Mouse (Mus musculus) G1E (cell line): Measurements from ENCODE around the gene Fermt1.

Experiments
- CTCF ChIP-seq: IDR thresholded peaks from 2 replicates; pipeline ENCODE4 v1.5.1; 2012; ENCODE audit warnings: low read depth, low read length, inconsistent platforms, mixed read lengths
- GATA1 ChIP-seq: IDR thresholded peaks from 2 replicates; pipeline ENCODE4 v1.6.1; 2012; ENCODE audit warnings: borderline replicate concordance, low read length, inconsistent platforms, mixed read lengths

DNA sequence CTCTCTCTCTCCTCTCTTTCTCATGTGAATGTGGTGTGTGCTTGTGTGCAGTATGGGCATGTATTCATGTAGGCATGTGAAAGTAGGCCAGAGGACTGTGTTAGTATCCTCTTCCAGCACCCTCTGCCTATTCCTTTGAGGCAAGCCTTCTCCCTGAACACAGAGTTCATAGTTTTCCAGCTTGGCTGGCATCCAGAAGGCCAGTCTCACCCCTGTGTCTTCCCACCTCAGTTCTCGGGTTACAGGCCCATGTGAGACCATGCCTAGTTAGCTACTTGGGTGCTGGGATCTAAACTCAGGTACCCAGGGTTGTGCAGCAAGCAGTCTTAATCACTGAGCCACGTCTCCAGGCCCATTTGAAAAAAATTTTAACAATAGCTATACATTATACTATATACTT lies 17.8 kb downstream of the Fermt1 start:
- TF ChIP-seq CTCF (no peak), GATA1 (no peak)
